Mouse (Mus musculus) NIH3T3 (cell line): ENCODE measurements around the gene Col19a1.

Experiments used
- DNase-seq: peaks from one replicate; pipeline ENCODE4 v3.0.0-alpha.2; 2012; ENCODE audit warnings: low read depth

The Col19a1 gene

GRCm38 (mm10) chr1:24461305-24461887 is 125.9 kb downstream of the Col19a1 start:
- no peak for DNase-seq

GRCm38 (mm10) chr1:24458015-24458414 is 129.3 kb downstream of the Col19a1 start:
- no peak for DNase-seq

DNA sequence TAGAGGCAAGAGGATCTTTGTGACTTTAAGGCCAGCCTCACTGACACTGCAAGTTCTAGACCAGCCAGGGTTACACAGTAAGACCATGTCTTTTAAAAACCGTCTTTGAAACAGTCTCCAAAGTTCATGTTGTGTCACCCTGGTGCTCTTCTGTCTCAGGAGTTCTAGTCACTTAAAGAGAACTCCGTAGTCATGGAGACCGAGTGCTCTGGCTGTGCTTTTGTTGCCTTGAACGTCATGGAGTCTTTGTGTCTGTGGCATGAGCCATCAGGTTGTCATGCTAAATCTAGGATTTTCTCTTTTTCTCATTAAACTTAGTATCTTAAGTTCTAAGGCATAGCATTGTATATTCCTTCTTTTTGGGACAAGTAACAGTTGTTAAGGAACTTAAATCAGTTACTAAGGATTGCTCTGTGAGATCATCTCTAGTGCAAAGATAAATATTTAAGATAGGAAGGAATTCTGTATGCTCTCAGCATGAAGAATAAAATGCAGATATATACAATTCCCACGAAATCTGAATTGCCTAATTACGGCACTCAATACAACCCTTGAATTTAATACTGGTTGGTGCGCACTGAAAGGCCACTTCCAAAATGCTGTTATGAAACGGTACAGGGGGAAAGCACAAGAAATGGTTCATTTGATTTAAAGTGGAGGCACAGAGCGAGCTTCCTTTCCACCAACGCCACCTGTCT is 134.6 kb downstream of the Col19a1 start:
- no peak for DNase-seq

DNA sequence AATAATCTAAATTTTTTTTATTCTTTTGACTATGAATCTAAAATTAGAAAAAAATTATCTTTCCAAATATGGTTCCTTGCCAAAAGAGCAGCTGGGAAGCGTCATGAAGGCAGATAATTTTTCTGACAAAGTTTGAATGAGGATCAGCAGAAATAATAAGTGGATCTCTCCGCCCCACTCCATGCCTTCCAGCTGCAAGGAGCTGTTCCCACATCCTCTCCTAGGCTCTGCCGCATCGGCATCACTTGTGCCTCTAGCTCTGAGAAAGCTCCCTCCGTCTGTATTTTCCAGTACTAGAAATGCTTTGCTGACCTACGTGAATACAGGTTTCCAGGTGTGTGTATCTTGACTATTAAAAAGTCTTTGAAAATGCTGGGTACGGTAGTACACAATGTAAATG is 135.1 kb downstream of the Col19a1 start:
- DNase-seq, result no peak

DNA sequence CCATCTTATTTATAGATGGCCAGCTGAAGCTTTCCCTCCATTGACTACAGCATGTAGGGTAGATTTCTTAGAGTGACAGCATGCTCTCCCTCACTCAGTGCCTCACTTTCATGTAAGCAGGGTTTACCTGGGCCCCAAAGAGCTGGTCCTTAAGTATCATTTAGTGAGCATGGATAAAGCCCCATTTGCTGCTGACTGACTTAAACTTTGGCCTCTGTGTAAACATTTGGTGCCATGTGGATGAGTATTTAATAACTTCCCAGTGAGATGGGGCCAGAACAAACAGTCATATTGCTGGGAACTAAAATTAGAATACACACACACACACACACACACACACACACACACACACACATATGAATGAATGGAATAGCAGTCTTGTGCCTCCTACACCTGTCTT is 149.8 kb downstream of the Col19a1 start:
- no peak for DNase-seq

- no peak for DNase-seq
These were observed 159.0 kb downstream of the Col19a1 start for GRCm38 (mm10) chr1:24428306-24428705.

GRCm38 (mm10) chr1:24378125-24378821 is 209.0 kb downstream of the Col19a1 start:
- peak; percentile 50 for DNase-seq

- DNase-seq, result peak; percentile 41
These were observed 212.4 kb downstream of the Col19a1 start for GRCm38 (mm10) chr1:24374902-24375301.

- DNase-seq, result no peak
These were observed 213.6 kb downstream of the Col19a1 start for GRCm38 (mm10) chr1:24373671-24374070.

GRCm38 (mm10) chr1:24372471-24373258 is 214.6 kb downstream of the Col19a1 start:
- no peak for DNase-seq

- peak; percentile 64 for DNase-seq
These were observed 219.4 kb downstream of the Col19a1 start for GRCm38 (mm10) chr1:24367570-24368517.

DNA sequence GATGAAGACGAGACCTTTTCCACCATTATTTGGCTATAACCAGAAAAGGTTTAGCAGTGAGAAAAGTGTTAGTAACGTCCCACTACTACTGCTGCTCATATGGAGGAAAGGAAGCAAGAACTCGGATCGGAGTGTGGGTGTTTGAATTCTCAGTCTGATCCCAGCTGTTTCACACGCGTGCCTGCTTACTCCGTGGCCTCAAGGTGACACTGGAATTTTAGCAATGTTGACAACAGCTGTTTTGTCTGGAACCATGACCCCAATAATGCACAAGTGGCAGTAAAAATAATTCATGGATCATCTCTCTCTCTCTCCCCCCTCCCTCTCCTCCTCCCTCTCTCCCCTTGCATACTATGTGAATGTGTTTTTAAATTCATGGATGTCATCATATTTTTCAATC is 222.5 kb downstream of the Col19a1 start:
- DNase-seq, result no peak

DNA sequence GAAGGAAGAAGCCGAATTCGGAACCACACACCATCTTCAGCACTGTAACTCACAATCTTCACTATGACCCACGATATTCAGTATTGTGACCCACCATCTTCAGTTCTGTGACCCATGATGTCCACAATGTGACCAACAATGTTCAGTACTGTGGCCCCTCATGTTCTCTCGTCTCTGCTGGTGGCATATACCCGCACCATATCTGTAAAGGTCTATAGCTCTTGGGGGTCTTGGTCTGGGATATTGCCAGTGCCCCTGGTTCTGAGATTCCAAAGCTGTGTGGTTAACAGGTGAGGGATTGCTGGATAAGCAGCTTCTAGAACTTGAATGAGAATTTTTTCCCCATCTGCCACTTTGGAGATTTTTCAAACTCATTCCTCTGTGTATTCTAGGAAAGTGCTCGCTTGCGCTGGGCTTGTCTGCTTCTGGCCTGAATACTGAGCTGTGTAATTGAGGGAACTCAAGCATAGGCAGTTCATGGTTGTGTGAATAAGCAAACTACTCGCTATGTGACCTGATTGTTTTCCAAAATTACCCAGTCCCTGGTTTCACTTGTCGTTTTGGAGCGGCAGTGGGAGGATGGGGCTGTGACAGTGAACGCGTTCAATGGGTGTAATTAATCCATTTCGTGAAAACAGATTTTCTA is 225.2 kb downstream of the Col19a1 start:
- no peak for DNase-seq

DNA sequence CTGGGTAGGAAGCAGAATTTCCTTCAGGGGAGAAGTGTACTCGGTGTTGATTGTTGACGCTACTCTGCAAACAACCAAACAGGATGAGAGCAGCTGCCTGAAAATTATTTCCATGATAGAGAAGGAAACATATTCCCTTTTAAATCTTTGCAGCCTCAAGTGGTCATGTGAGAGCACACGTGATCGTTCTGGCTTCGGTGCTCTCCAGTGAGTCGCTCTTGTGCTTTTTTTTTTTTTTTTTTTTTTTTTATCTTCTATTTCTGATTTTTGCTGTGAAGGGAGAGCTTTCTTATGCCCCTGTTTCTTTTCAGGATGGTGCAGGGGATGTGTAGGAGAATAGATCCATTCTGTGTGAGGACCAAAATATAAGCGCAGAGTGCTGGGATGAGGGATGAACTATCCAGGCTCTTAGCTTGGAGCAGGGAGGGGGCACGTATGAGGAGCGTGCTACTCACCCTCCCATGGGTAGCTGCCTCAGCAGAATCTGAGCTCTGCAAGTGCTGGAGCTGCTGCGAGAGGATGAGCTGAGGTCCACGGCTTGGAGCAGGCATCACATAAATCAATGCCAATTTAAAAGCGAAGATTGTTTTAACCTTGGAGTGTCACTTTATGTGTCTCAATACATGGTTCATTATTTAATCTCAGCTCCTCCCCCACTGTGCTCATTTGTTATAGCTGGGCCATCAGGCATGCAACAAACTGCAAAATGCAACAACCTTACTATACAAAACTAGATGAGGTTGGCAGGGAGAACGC is 237.6 kb downstream of the Col19a1 start:
- no peak for DNase-seq

- DNase-seq, result no peak
These were observed 239.6 kb downstream of the Col19a1 start for GRCm38 (mm10) chr1:24347621-24348160.

DNA sequence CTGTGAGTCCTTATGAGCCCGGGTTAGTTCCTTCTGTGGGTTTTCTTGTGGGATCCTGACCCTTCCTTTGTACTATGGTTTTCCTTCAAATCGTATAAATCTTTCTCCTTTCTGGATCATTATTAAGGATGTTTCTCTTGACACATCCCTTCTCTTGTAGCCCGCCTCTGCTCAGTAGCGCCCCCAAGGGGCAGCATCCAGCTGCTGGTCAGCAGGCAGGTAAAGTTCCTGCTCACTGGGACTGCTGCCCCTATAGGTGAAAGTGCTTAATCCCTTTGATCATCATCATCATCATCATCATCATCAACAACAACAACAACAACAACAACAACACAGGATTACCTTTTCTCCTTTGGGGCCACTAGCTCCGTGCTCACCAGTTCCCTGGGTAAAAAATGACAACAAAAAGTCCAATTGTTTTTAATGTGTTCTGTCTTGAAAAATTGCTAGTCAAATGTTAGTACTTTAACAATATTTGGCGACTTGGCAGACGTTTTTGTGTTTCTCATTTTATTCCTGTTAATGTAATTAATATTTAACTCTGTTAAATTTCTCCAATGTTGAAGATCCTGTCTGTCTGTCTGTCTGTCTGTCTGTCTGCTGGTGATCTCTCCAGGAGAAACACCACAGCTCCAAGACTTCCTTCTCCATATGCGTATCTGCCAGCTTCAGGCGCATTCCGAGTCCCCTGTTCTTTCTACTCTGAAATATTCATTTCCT is 249.6 kb downstream of the Col19a1 start:
- DNase-seq, result no peak

DNA sequence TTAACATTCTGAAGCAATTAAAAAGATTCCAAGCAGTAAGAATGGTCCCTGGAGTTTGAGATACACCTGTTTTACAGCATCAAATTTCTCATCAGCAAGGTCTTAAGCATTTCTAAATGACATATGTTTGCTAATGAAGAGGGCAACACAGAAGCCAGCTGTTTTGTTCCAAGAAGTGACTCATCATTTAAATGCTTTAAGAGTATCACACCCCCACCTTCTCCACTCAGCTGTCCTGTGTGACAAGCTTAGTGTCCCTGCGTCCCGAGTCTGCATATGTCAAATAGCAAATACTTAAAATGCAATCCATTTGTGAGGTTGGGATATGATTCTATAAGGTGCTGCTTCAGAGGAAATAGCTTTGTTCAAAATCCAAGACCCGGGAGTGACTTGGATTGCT is 251.2 kb downstream of the Col19a1 start:
- no peak for DNase-seq

GRCm38 (mm10) chr1:24316961-24317589 is 270.2 kb downstream of the Col19a1 start:
- DNase-seq, result no peak

- DNase-seq, result no peak
These were observed 270.8 kb downstream of the Col19a1 start for GRCm38 (mm10) chr1:24316490-24316889.
